Comparison of ENCODE assay signal across 8 mouse cellular contexts in the genomic region with DNA sequence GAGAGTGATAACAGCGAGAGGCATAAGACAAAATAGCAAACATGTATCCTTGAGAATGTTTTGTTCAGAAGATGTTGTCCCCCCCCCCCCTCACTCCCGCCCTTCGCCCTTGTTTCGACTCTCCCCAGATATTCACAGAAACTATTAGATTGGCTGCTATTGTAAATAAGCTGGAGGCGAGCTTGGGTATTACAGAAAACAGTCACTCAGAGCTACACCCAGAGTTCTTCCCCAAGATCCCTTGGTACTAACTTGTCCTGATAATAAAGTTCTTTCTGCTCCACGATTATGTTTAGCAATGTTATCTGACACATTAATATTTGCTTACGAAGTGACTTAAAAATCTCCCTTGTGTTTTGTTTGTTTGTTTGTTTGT. TPM values are rescaled to one million over a fixed set of nuclear protein-coding genes. Genes with fewer than 3 reads are reported as not detected.
DNase-seq lines count a peak whose midpoint lies in the region; ATAC-seq and TF ChIP-seq lines count a peak whose summit lies in the region.
"Had no signal": no experiment of that assay in that cellular context is flagged by ENCODE, and none has a peak within 500 bp of the region (broad histone marks: within the 10 kb centered on the region; RNA-seq: fewer than 3 reads in every experiment).

No protein-coding gene starts in this region.

- no peaks in the 10 kb centered on the region for H3K36me3 ChIP-seq in lung, postnatal 0 days (ENCODE audit: insufficient read depth, low read length)
- no peaks in the 10 kb centered on the region for H3K36me3 ChIP-seq in forebrain, postnatal 0 days (ENCODE audit: insufficient read depth)
- H3K36me3 ChIP-seq in liver, embryonic 15.5 days (replicated peaks) = no peaks in the 10 kb centered on the region
- H3K36me3 ChIP-seq in stomach, postnatal 0 days (ENCODE audit: control insufficient read depth, insufficient read depth, low read length) = no peaks in the 10 kb centered on the region

- no peak for DNase-seq in lung, postnatal 0 days (ENCODE audit: low spot score)
- no peak for DNase-seq in lung, adult 18-20 months
- DNase-seq in forebrain, postnatal 0 days = no peak
- DNase-seq in stomach, postnatal 0 days (ENCODE audit: low spot score) = no peak
- DNase-seq in T-cell, adult 2 months (ENCODE audit: low spot score) = no peak
- DNase-seq in adrenal gland, postnatal 36 days = no peak

- no peaks in the 10 kb centered on the region for H3K9me3 ChIP-seq in lung, postnatal 0 days (ENCODE audit: low read length)
- H3K9me3 ChIP-seq in forebrain, postnatal 0 days (ENCODE audit: low read length) = no peaks in the 10 kb centered on the region
- no peaks in the 10 kb centered on the region for H3K9me3 ChIP-seq in liver, embryonic 15.5 days (replicated peaks)
- no peaks in the 10 kb centered on the region for H3K9me3 ChIP-seq in stomach, postnatal 0 days (ENCODE audit: control insufficient read depth, low read length)

- peak overlapping the region; percentile 59 for H3K4me2 ChIP-seq in lung, postnatal 0 days (replicated peaks; ENCODE audit: low read depth, low read length)
- H3K4me2 ChIP-seq in forebrain, postnatal 0 days (ENCODE audit: low read depth) = peak overlapping the region; percentile 70
- H3K4me2 ChIP-seq in liver, embryonic 15.5 days = peak overlapping the region; percentile 73
- H3K4me2 ChIP-seq in stomach, postnatal 0 days (replicated peaks; ENCODE audit: low read depth) = peak overlapping the region; percentile 58

- peak; percentile 17 for TF ChIP-seq CTCF in lung, postnatal 0 days (IDR thresholded peaks at IDR 0.05)
- TF ChIP-seq CTCF in forebrain, postnatal 0 days (IDR thresholded peaks at IDR 0.05; ENCODE audit: low read depth) = no peak; the same call in 1 of the 2 replicates
- no peak for TF ChIP-seq CTCF in stomach, postnatal 0 days (IDR thresholded peaks at IDR 0.05; ENCODE audit: low read depth)

- 11% methylated on average over 7 of the region's 7 CpGs for WGBS in lung, postnatal 0 days
- 11% methylated on average over 7 of the region's 7 CpGs for WGBS in forebrain, postnatal 0 days
- 5% methylated on average over 7 of the region's 7 CpGs for WGBS in liver, embryonic 15.5 days (ENCODE audit: insufficient replicate concordance)
- 10% methylated on average over 7 of the region's 7 CpGs for WGBS in stomach, postnatal 0 days

- TF ChIP-seq EP300 in lung, postnatal 0 days (IDR thresholded peaks at IDR 0.05) = no peak
- no peak for TF ChIP-seq EP300 in stomach, postnatal 0 days (optimal IDR thresholded peaks at IDR 0.05)

- no peaks in the 10 kb centered on the region; the same call in 1 of the 2 replicates for H3K4me1 ChIP-seq in lung, postnatal 0 days (ENCODE audit: insufficient read depth, low read depth, low read length)
- H3K4me1 ChIP-seq in forebrain, postnatal 0 days (ENCODE audit: insufficient read depth) = peaks cover 14% of the 10 kb centered on the region; the same call in 1 of the 2 replicates
- H3K4me1 ChIP-seq in liver, embryonic 15.5 days (replicated peaks) = peaks cover 20% of the 10 kb centered on the region
- no peaks in the 10 kb centered on the region for H3K4me1 ChIP-seq in stomach, postnatal 0 days (replicated peaks; ENCODE audit: control insufficient read depth, insufficient read depth)

- peak; percentile 67 for ATAC-seq in lung, postnatal 0 days
- peak; percentile 54 for ATAC-seq in forebrain, postnatal 0 days
- ATAC-seq in liver, embryonic 15.5 days (ENCODE audit: insufficient read depth) = peak; percentile 46
- peak; percentile 49; the same call in 1 of the 2 replicates for ATAC-seq in stomach, postnatal 0 days (ENCODE audit: low FRiP score, low TSS enrichment)

- no peak overlapping the region for H3K9ac ChIP-seq in lung, postnatal 0 days (replicated peaks; ENCODE audit: low read depth)
- H3K9ac ChIP-seq in forebrain, postnatal 0 days = 0 out of 2 replicates have a peak overlapping the region, but pooled peaks have one; percentile 59
- peak overlapping the region; percentile 12; the same call in 1 of the 2 replicates for H3K9ac ChIP-seq in liver, embryonic 15.5 days
- H3K9ac ChIP-seq in stomach, postnatal 0 days (ENCODE audit: low read length) = 0 out of 2 replicates have a peak overlapping the region, but pooled peaks have one; percentile 32

- peak overlapping the region; percentile 41 for H3K4me3 ChIP-seq in lung, postnatal 0 days (ENCODE audit: low read depth, low read length)
- H3K4me3 ChIP-seq in forebrain, postnatal 0 days (ENCODE audit: low read depth, low read length) = peak overlapping the region; percentile 49
- H3K4me3 ChIP-seq in liver, embryonic 15.5 days (replicated peaks) = peak overlapping the region; percentile 52
- H3K4me3 ChIP-seq in stomach, postnatal 0 days (ENCODE audit: low read depth, low read length) = peak overlapping the region; percentile 40

- no peaks in the 10 kb centered on the region for H3K27me3 ChIP-seq in lung, postnatal 0 days (replicated peaks; ENCODE audit: insufficient read depth, low read length)
- H3K27me3 ChIP-seq in forebrain, postnatal 0 days (ENCODE audit: insufficient read depth, low read length) = no peaks in the 10 kb centered on the region
- H3K27me3 ChIP-seq in liver, embryonic 15.5 days = peaks cover 8% of the 10 kb centered on the region; the same call in 1 of the 2 replicates
- no peaks in the 10 kb centered on the region for H3K27me3 ChIP-seq in stomach, postnatal 0 days (ENCODE audit: control insufficient read depth, insufficient read depth, low read length)

- H3K27ac ChIP-seq in lung, postnatal 0 days (ENCODE audit: low read length) = peak overlapping the region; percentile 73
- H3K27ac ChIP-seq in forebrain, postnatal 0 days (ENCODE audit: low read depth, low read length) = peak overlapping the region; percentile 63; the same call in 1 of the 2 replicates
- H3K27ac ChIP-seq in liver, embryonic 15.5 days (replicated peaks) = peak overlapping the region; percentile 60
- peak overlapping the region; percentile 75 for H3K27ac ChIP-seq in stomach, postnatal 0 days (replicated peaks)

RNA-seq across cellular contexts. Expression of a gene that starts 0.6 kb away (rescaled TPM):
- 9.2 and 10.9 TPM in 2 replicates for polyA plus RNA-seq in lung, postnatal 0 days (2015; fragmentation: Nextera tagmentation; extraction: Ambion mirVana)
- 7.9 and 9.7 TPM in 2 replicates for total RNA-seq in forebrain, postnatal 0 days (2014; rRNA removed)
- 4.2 and 7.5 TPM in 2 replicates for polyA plus RNA-seq in forebrain, postnatal 0 days (2015; fragmentation: Nextera tagmentation; extraction: Ambion mirVana)
- polyA plus RNA-seq in liver, embryonic 15.5 days (2015; fragmentation: Nextera tagmentation; extraction: Ambion mirVana) = 6.3 and 7.6 TPM in 2 replicates
- 0.81 and 0.90 TPM in 2 replicates for polyA plus RNA-seq in stomach, postnatal 0 days (2015; fragmentation: Nextera tagmentation; extraction: Ambion mirVana)
- total RNA-seq in adrenal gland, postnatal 36 days (2021) = 10 to 100 TPM; 14.4 to 29.5 TPM

RNA-seq across cellular contexts. Expression of a gene that starts 7.1 kb away (rescaled TPM):
- not detected in 2 replicates for polyA plus RNA-seq in lung, postnatal 0 days (2015; fragmentation: Nextera tagmentation; extraction: Ambion mirVana)
- not detected in 2 replicates for total RNA-seq in forebrain, postnatal 0 days (2014; rRNA removed)
- polyA plus RNA-seq in forebrain, postnatal 0 days (2015; fragmentation: Nextera tagmentation; extraction: Ambion mirVana) = 0.12 TPM in 1 of 2 replicates, not detected in the other
- 0.06 TPM in 2 replicates for polyA plus RNA-seq in liver, embryonic 15.5 days (2015; fragmentation: Nextera tagmentation; extraction: Ambion mirVana)
- polyA plus RNA-seq in stomach, postnatal 0 days (2015; fragmentation: Nextera tagmentation; extraction: Ambion mirVana) = not detected in 2 replicates
- not detected for total RNA-seq in adrenal gland, postnatal 36 days (2021)
- total RNA-seq: neutrophil, adult 5-6 weeks had no signal
